Mouse (Mus musculus): ENCODE data around the gene Gprc6a. TPM values are rescaled to one million over a fixed set of nuclear protein-coding genes. Genes with fewer than 3 reads are reported as not detected.

Gprc6a gene
- polyA plus RNA-seq (2014; fragmentation: Illumina TruSeq; extraction: RNeasy Lipid Tissue Mini Kit (QIAGEN cat#74804); ENCODE audit: low replicate concordance) = not detected

DNA sequence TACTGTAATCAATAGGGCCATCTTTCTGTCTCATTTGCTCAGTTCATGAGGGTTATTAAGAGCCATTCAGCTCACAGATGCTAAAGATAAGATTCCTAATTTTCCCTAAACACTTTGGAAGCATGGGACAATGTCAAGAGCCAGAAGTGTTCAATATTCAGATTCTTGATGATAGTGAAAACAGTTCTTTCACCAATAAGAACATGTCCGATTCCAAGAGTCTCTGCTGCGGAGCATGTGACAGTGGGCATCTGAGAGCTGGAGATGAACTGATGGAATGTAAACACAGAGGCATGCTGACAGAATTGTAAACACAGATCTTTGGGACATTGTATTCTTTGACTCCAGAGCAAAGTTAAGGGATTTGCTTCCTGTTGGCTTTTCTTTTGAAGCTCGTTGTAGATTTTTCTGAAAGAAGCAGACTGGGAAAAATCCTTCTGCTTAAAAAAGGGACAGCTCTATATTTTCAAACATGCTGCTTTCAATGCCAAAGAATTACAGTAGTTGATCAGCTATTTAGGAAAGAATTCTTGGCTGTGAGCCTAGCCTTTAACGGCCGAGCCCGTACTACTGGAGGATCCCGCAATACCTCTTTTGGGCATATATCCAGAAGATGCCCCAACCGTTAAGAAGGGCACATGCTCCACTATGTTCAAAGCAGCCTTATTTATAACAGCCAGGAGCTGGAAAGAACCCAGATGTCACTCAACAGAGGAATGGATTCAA, at the start of gene Gprc6a:
Gene Gprc6a, minus strand, starts transcription at position 51 of the 726 bp plus-strand sequence.

DNA sequence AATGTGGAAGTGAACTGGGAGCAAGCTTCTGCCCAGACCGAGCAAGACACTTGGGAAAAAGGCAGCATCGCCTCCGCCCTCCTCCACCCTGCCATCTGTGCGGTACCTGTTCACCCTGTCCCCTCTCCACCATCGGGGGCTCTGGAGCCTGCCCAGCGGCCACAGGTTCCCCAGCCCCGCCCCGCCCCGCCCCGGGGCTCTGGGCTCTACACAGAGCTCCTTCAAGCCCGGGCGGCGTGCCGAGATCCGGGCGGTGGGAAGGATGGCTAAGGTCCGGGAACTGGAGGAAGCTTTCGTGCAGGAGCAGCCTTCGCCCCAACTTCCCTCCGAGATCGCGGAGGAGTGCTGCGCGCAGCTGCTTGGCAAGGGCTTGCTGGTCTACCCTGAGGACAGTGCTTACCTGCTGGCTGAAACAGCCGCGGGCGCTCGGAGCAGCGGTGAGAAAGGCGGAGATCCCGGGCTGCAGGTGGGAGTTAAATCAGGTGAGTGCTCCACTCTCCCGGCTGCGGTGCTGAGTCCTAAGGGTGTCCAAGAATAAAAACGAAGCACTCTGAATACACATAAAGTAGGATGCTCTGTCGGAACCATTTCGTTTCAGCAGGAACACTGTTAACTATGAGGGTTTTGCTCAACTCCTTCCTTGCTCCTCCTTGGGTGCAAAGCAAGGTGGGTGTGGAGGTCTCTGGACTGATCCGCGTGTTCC, 46.4 kb upstream of the Gprc6a start, which contains the start of gene Rfx6:
Gene Rfx6, plus strand, starts transcription at position 209 of the 703 bp plus-strand sequence.

DNA sequence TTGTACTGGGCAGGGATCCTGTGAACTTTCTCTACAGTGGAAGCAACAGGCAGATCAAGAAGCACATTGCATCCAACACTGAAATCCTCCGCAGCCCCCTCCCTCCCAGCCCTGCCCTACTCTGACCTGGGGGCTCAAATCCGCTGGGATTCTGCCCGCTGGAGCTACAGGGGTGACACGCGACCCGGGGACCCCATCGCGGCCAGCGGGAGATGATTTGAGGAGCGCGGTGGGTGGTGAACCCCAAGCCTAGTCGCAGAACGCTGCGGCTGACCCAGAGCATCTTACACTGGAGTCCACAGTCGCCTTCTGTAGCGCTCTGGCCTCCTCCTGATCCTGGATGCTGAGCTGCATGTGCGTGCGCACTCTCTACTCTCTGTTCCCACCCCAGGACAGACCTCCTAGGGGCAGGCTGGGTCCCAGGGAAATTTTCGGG, 41.1 kb downstream of the Gprc6a start, which contains the start of gene Fam162b:
Gene Fam162b, minus strand, starts transcription at position 379 of the 436 bp plus-strand sequence.

Other genes with a start within 250 kb of the Gprc6a start
- not detected for gene Gm49339, start 150.8 kb downstream of the Gprc6a start, polyA plus RNA-seq (2014; fragmentation: Illumina TruSeq; extraction: RNeasy Lipid Tissue Mini Kit (QIAGEN cat#74804); ENCODE audit: low replicate concordance)
- gene Lilr4b, start 150.8 kb downstream of the Gprc6a start, polyA plus RNA-seq (2014; fragmentation: Illumina TruSeq; extraction: RNeasy Lipid Tissue Mini Kit (QIAGEN cat#74804); ENCODE audit: low replicate concordance) = 9.5 TPM
- 27.1 TPM for gene Lilrb4a, start 140.5 kb downstream of the Gprc6a start, polyA plus RNA-seq (2014; fragmentation: Illumina TruSeq; extraction: RNeasy Lipid Tissue Mini Kit (QIAGEN cat#74804); ENCODE audit: low replicate concordance)
- not detected for gene Fam162b, start 40.9 kb downstream of the Gprc6a start, polyA plus RNA-seq (2014; fragmentation: Illumina TruSeq; extraction: RNeasy Lipid Tissue Mini Kit (QIAGEN cat#74804); ENCODE audit: low replicate concordance)
- gene Rfx6, start 46.3 kb upstream of the Gprc6a start, polyA plus RNA-seq (2014; fragmentation: Illumina TruSeq; extraction: RNeasy Lipid Tissue Mini Kit (QIAGEN cat#74804); ENCODE audit: low replicate concordance) = 4.2 TPM